Mouse (Mus musculus) MEL (cell line): Measurements from ENCODE around the gene Tm9sf4.

Experiments used
- CHD1 ChIP-seq: IDR thresholded peaks from 2 replicates; pipeline ENCODE4 v1.6.1; 2012; ENCODE audit warnings: low read depth, mild to moderate bottlenecking, inconsistent platforms, low read length, improper control_type of control experiment
- CTCF ChIP-seq, 3 experiments: IDR thresholded peaks in 2 of 3; conservative IDR thresholded peaks in 1 of 3; 2 replicates each; pipeline ENCODE4 v1.5.1; 2011 to 2012; ENCODE audit warnings: low read length in 3 of 3, low read depth in 2 of 3, mild to moderate bottlenecking in 2 of 3, improper control_type of control experiment in 1 of 3, inconsistent platforms in 1 of 3, mixed read lengths in 1 of 3, moderate library complexity in 1 of 3; ENCODE audit not compliant: control insufficient read depth in 1 of 3, insufficient read depth in 1 of 3, poor library complexity in 1 of 3, severe bottlenecking in 1 of 3
- E2F4 ChIP-seq: IDR thresholded peaks from 2 replicates; pipeline ENCODE4 v1.6.1; 2011; ENCODE audit warnings: low read depth, low read length, improper control_type of control experiment, borderline replicate concordance
- ELF1 ChIP-seq: IDR thresholded peaks from 2 replicates; pipeline ENCODE4 v1.6.1; 2014; ENCODE audit warnings: low read depth, mild to moderate bottlenecking, inconsistent platforms, low read length, improper control_type of control experiment, moderate library complexity
- MEF2A ChIP-seq: IDR thresholded peaks from 2 replicates; pipeline ENCODE4 v1.6.1; 2014; ENCODE audit warnings: low read depth, mild to moderate bottlenecking, inconsistent platforms, low read length, improper control_type of control experiment; ENCODE audit not compliant: poor library complexity, insufficient replicate concordance, severe bottlenecking; ENCODE audit errors: extremely low read depth
- MYB ChIP-seq: IDR thresholded peaks from 2 replicates; pipeline ENCODE4 v1.6.1; 2011; ENCODE audit warnings: mild to moderate bottlenecking, low read depth, low read length, improper control_type of control experiment
- POLR2A ChIP-seq, 2 experiments: IDR thresholded peaks; 2 replicates each; pipeline ENCODE4 v1.6.1; 2011 to 2012; ENCODE audit warnings: low read length in 2 of 2, mild to moderate bottlenecking in 2 of 2, control low read depth in 1 of 2, improper control_type of control experiment in 1 of 2, low read depth in 1 of 2, moderate library complexity in 1 of 2; ENCODE audit not compliant: control insufficient read depth in 1 of 2, insufficient read depth in 1 of 2, poor library complexity in 1 of 2

GRCm38 (mm10) chr2:153120126-153120525, 41.0 kb upstream of the Tm9sf4 start:
- no peak for TF ChIP-seq CTCF (IDR thresholded peaks at IDR 0.05 in 2 of 3, conservative IDR thresholded peaks at IDR 0.05 in 1 of 3; ENCODE audit: control insufficient read depth in 1 of 3, insufficient read depth in 1 of 3, low read depth in 2 of 3, low read length in 3 of 3, poor library complexity in 1 of 3, severe bottlenecking in 1 of 3)
- no peak for TF ChIP-seq ELF1
- TF ChIP-seq CHD1 = no peak
- no peak for TF ChIP-seq E2F4
- no peak for TF ChIP-seq MYB
- no peak for TF ChIP-seq MEF2A
- TF ChIP-seq POLR2A (IDR thresholded peaks at IDR 0.05; ENCODE audit: control insufficient read depth in 1 of 2, insufficient read depth in 1 of 2, low read depth in 1 of 2, low read length in 2 of 2, poor library complexity in 1 of 2) = no peak
